Mouse (Mus musculus): Measurements from ENCODE around the gene 1700129C05Rik.

The 1700129C05Rik gene

GRCm38 (mm10) chr14:59142793-59143192, at the start of gene 1700129C05Rik:
Gene 1700129C05Rik, minus strand, starts transcription at chr14:59142893.
- no peak for DNase-seq (ENCODE audit: low spot score in 2 of 2)

GRCm38 (mm10) chr14:59186121-59186520, 43.4 kb upstream of the 1700129C05Rik start:
- no peak for DNase-seq (ENCODE audit: low spot score in 2 of 2)

- DNase-seq (ENCODE audit: low spot score in 2 of 2), result no peak
Observed at GRCm38 (mm10) chr14:59185514-59185913, 42.8 kb upstream of the 1700129C05Rik start.

GRCm38 (mm10) chr14:59182732-59183131, 40.0 kb upstream of the 1700129C05Rik start:
- no peak for DNase-seq (ENCODE audit: low spot score in 2 of 2)

- DNase-seq (ENCODE audit: low spot score in 2 of 2), result no peak
Observed at GRCm38 (mm10) chr14:59178649-59179048, 36.0 kb upstream of the 1700129C05Rik start, which contains the start of gene Gm5142. Gene Gm5142, minus strand, starts transcription at chr14:59178749.

- DNase-seq (ENCODE audit: low spot score in 2 of 2), result no peak
Observed at GRCm38 (mm10) chr14:59157016-59157698, 14.5 kb upstream of the 1700129C05Rik start.

GRCm38 (mm10) chr14:59155589-59155988, 12.9 kb upstream of the 1700129C05Rik start:
- no peak for DNase-seq (ENCODE audit: low spot score in 2 of 2)

- DNase-seq (ENCODE audit: low spot score in 2 of 2), result no peak
Observed at GRCm38 (mm10) chr14:59114281-59114680, 28.4 kb downstream of the 1700129C05Rik start.

GRCm38 (mm10) chr14:59104006-59104605, 38.6 kb downstream of the 1700129C05Rik start:
- no peak for DNase-seq (ENCODE audit: low spot score in 2 of 2)

GRCm38 (mm10) chr14:59093601-59094000, 49.1 kb downstream of the 1700129C05Rik start:
- no peak for DNase-seq (ENCODE audit: low spot score in 2 of 2)

GRCm38 (mm10) chr14:59084396-59084795, 58.3 kb downstream of the 1700129C05Rik start:
- peak; percentile 5 to 26 for DNase-seq (ENCODE audit: low spot score in 2 of 2)
